Mouse (Mus musculus) liver, postnatal 0 days (tissue): ENCODE data around the gene Nbdy. TPM values are rescaled to one million over a fixed set of nuclear protein-coding genes. Genes with fewer than 3 reads are reported as not detected.
A peak's percentile ranks its signal among the peaks of the same experiment; 100 is the strongest.

Experiments
- ATAC-seq: fragments of 200-750 bp; cut with Nextera tagmentation; 2 replicates; pipeline ENCODE4 v1.8.0; 2017; ENCODE audit warnings: mild to moderate bottlenecking, moderate library complexity
- DNase-seq: peaks from one replicate; pipeline ENCODE4 v3.0.0-alpha.2; 2016
- H3K27ac ChIP-seq: fragments of 300-500 bp; sonication (generic); 2 replicates; pipeline ENCODE4 v1.5.1; 2014; ENCODE audit warnings: antibody characterized with exemption, moderate library complexity, mild to moderate bottlenecking, low read depth
- H3K27me3 ChIP-seq: fragments of 300-500 bp; sonication (generic); 2 replicates; pipeline ENCODE4 v1.6.1; 2014; ENCODE audit warnings: low read length, control low read depth, mixed read lengths; ENCODE audit not compliant: insufficient read depth
- H3K36me3 ChIP-seq: fragments of 300-500 bp; sonication (generic); replicated peaks from 2 replicates; pipeline ENCODE4 v1.6.1; 2014; ENCODE audit warnings: mild to moderate bottlenecking, control low read depth, low read length, moderate library complexity, mixed read lengths; ENCODE audit not compliant: insufficient read depth
- H3K4me1 ChIP-seq: fragments of 300-500 bp; sonication (generic); 2 replicates; pipeline ENCODE4 v1.6.1; 2014; ENCODE audit warnings: antibody characterized with exemption, mild to moderate bottlenecking, control low read depth; ENCODE audit not compliant: insufficient read depth
- H3K4me2 ChIP-seq: fragments of 300-500 bp; sonication (generic); 2 replicates; pipeline ENCODE4 v1.6.1; 2014; ENCODE audit warnings: low read depth, mild to moderate bottlenecking, low read length, moderate library complexity, mixed read lengths
- H3K4me3 ChIP-seq: fragments of 300-500 bp; sonication (generic); 2 replicates; pipeline ENCODE4 v1.5.1; 2014; ENCODE audit warnings: low read depth, low read length
- H3K9ac ChIP-seq: fragments of 300-500 bp; sonication (generic); replicated peaks from 2 replicates; pipeline ENCODE4 v1.6.1; 2014; ENCODE audit warnings: mild to moderate bottlenecking, moderate library complexity
- H3K9me3 ChIP-seq: fragments of 300-500 bp; sonication (generic); 2 replicates; pipeline ENCODE4 v1.6.1; 2016; ENCODE audit warnings: mild to moderate bottlenecking, control low read depth, low read length, mixed read lengths
- CTCF ChIP-seq: sonication (generic); IDR thresholded peaks from 2 replicates; pipeline ENCODE4 v1.5.1; 2016; ENCODE audit warnings: antibody characterized with exemption, low read depth
- EP300 ChIP-seq: IDR thresholded peaks from 2 replicates; pipeline ENCODE4 v1.6.1; 2016; ENCODE audit warnings: antibody characterized with exemption, low read depth, mild to moderate bottlenecking
- WGBS: fragments of 180-500 bp; shearing (Covaris S2); extraction: QIAGEN DNeasy Blood & Tissue Kit; methylation state at CpG from one replicate; pipeline ENCODE4 v1.1.7; 2014; ENCODE audit not compliant: insufficient replicate concordance; 5-methylcytosine and 5-hydroxymethylcytosine counted together
- polyA plus RNA-seq: library from polyadenylated mRNA; unstranded; fragments of >200 nt; fragmentation: Nextera tagmentation; extraction: Ambion mirVana; gene quantifications from 2 replicates; pipeline ENCODE4 v1.2.1, GENCODE M21; 2015

Gene Nbdy
- polyA plus RNA-seq, 1 experiment from 2014 or later: 27.0 TPM

DNA sequence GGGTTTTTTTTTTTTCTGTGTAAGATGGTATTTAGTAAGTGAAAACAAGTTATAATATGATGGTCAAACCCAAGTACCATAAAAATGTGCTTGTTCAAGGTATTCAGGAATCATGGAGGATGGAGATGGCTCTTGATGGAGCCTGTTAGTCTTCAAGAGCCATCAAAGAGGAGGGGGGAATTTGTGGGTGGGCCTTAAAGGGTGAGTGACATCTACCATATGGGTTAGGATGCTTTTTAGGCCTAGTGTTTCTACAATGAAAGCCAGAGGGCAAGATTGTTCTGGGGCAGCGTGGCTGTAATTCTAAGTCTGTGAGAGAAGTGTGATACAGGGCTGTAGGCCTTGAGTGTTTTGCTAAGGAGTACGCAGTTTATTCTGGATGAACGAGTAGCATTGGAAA lies 1.0 kb downstream of the Nbdy start:
- TF ChIP-seq CTCF: no peak
- TF ChIP-seq EP300: no peak
- H3K36me3 ChIP-seq: no peaks in the 10 kb centered on the region
- ATAC-seq: no peak
- H3K9ac ChIP-seq: no peak overlapping the region
- H3K27me3 ChIP-seq: no peaks in the 10 kb centered on the region
- 52% methylated on average over 3 of the region's 3 CpGs for WGBS
- peak overlapping the region; percentile 68 for H3K4me2 ChIP-seq
- H3K4me3 ChIP-seq: peak overlapping the region; percentile 51; the same call in 1 of the 2 replicates
- DNase-seq: no peak
- no peaks in the 10 kb centered on the region for H3K9me3 ChIP-seq
- H3K27ac ChIP-seq: no peak overlapping the region
- H3K4me1 ChIP-seq: no peaks in the 10 kb centered on the region

DNA sequence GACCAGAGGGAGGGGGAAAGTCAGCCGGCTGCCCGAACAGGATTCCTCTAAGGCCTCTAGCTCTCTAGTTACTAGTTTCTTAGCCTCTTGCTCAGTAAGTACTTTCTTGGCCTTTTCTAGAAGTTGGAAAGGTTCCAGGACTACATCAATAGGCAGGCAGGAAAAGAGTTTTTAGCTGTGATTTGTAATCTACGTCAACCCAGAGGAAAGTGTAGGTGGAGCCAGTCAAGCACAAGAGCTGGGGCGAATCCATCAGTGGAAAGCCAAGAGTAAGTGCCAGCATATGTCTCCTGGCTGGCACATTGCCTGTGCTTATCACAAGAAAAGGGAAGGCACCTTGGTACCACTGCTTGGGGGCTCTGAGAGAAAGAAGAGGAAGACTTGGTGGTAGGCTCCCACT lies 12.3 kb downstream of the Nbdy start:
- TF ChIP-seq CTCF (no peak), EP300 (no peak)
- no peak for ATAC-seq
- no peak overlapping the region for H3K27ac ChIP-seq
- no peak overlapping the region for H3K4me3 ChIP-seq
- no peaks in the 10 kb centered on the region for H3K9me3 ChIP-seq
- no peaks in the 10 kb centered on the region for H3K4me1 ChIP-seq
- 75% methylated on average over 4 of the region's 4 CpGs for WGBS
- no peaks in the 10 kb centered on the region for H3K27me3 ChIP-seq
- H3K4me2 ChIP-seq: no peak overlapping the region
- DNase-seq: no peak
- H3K36me3 ChIP-seq: peaks cover 4% of the 10 kb centered on the region; the same call in 1 of the 2 replicates
- H3K9ac ChIP-seq: no peak overlapping the region

DNA sequence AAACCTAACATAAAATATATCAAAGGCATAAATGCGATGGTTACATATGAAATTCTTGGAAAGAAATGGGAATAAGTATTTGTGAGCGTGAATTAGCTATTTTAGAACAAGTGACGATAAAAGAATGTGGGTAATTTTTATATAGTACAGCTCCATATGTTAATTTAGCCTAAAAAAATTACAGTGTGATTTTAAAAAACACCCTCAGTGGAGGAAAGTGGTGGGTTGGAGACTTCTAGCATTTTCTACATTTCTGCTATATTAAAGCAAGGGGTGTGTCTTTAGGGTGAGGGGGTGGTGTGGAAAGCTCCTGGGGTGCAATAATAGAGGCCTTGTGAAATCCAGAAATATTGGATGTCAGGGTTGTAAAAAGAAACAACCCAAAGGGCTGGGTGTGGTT lies 19.1 kb downstream of the Nbdy start:
- DNase-seq (no peak), ATAC-seq (no peak)
- no peak overlapping the region for H3K9ac ChIP-seq
- H3K27ac ChIP-seq: no peak overlapping the region
- TF ChIP-seq EP300 (no peak), CTCF (no peak)
- no peaks in the 10 kb centered on the region for H3K9me3 ChIP-seq
- no peaks in the 10 kb centered on the region for H3K27me3 ChIP-seq
- 75% methylated on average over 3 of the region's 3 CpGs for WGBS
- no peak overlapping the region for H3K4me3 ChIP-seq
- no peaks in the 10 kb centered on the region for H3K4me1 ChIP-seq
- H3K4me2 ChIP-seq: no peak overlapping the region
- no peaks in the 10 kb centered on the region for H3K36me3 ChIP-seq

DNA sequence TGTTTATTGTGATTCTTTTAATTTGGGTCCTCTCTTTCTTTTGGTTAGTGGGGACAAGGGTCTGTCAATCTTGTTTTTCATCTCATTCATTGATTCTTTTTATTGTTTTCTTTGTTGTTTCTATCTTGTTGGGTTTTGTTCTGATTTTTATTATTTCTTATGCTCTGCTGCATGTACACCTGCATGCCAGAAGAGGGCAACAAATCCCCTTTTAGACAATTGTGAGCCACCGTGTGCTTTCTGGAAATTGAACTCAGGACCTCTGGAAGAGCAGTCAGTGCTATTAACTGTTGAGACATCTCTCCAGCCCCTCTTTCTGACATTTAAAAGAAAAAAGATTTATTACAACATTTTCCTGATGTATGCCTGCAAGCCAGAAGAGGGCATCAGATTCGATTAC lies 25.8 kb downstream of the Nbdy start:
- no peak overlapping the region for H3K4me2 ChIP-seq
- H3K4me3 ChIP-seq: no peak overlapping the region
- no peak overlapping the region for H3K9ac ChIP-seq
- ATAC-seq: no peak
- no peaks in the 10 kb centered on the region for H3K4me1 ChIP-seq
- no peak for TF ChIP-seq EP300
- peak; percentile 36 for TF ChIP-seq CTCF
- no peaks in the 10 kb centered on the region for H3K36me3 ChIP-seq
- WGBS: 34% methylated on average over 2 of the region's 2 CpGs
- no peaks in the 10 kb centered on the region for H3K9me3 ChIP-seq
- H3K27ac ChIP-seq: no peak overlapping the region
- DNase-seq: no peak
- H3K27me3 ChIP-seq: no peaks in the 10 kb centered on the region

Other genes starting within 250 kb of the Nbdy start
- gene Ubqln2, start 225.4 kb upstream of the Nbdy start, polyA plus RNA-seq: 2.8 and 3.1 TPM in 2 replicates
- not detected in 2 replicates for gene Cypt3, start 165.0 kb upstream of the Nbdy start, polyA plus RNA-seq
- 0.85 and 0.89 TPM in 2 replicates for gene Kctd12b, start 27.2 kb upstream of the Nbdy start, polyA plus RNA-seq
- 1.3 and 1.5 TPM in 2 replicates for gene Spin2c, start 108.6 kb downstream of the Nbdy start, polyA plus RNA-seq